Mouse (Mus musculus) hindbrain, embryonic 15.5 days (tissue): ENCODE data around the gene Apeh. TPM values are rescaled to one million over a fixed set of nuclear protein-coding genes. Genes with fewer than 3 reads are reported as not detected.

ENCODE experiments used
- ATAC-seq: fragments of 200-750 bp; cut with Nextera tagmentation; 2 replicates; pipeline ENCODE4 v1.8.0; 2017; ENCODE audit warnings: low read depth, moderate number of reproducible peaks, moderate TSS enrichment; ENCODE audit not compliant: low FRiP score
- H3K27ac ChIP-seq: fragments of 300-500 bp; sonication (generic); replicated peaks from 2 replicates; pipeline ENCODE4 v1.5.1; 2015; ENCODE audit warnings: mild to moderate bottlenecking, inconsistent platforms
- H3K27me3 ChIP-seq: fragments of 300-500 bp; sonication (generic); 2 replicates; pipeline ENCODE4 v1.6.1; 2015; ENCODE audit warnings: control low read depth, inconsistent platforms
- H3K36me3 ChIP-seq: fragments of 300-500 bp; sonication (generic); 2 replicates; pipeline ENCODE4 v1.6.1; 2015; ENCODE audit warnings: control low read depth, inconsistent platforms
- H3K4me1 ChIP-seq: fragments of 300-500 bp; sonication (generic); replicated peaks from 2 replicates; pipeline ENCODE4 v1.6.1; 2015; ENCODE audit warnings: control low read depth, inconsistent platforms
- H3K4me2 ChIP-seq: fragments of 300-500 bp; sonication (generic); 2 replicates; pipeline ENCODE4 v1.6.1; 2015; ENCODE audit warnings: moderate library complexity, mild to moderate bottlenecking, inconsistent platforms
- H3K4me3 ChIP-seq: fragments of 300-500 bp; sonication (generic); 2 replicates; pipeline ENCODE4 v1.5.1; 2015; ENCODE audit warnings: mild to moderate bottlenecking, inconsistent platforms
- H3K9ac ChIP-seq: fragments of 300-500 bp; sonication (generic); 2 replicates; pipeline ENCODE4 v1.6.1; 2015; ENCODE audit warnings: inconsistent platforms
- H3K9me3 ChIP-seq: fragments of 300-500 bp; sonication (generic); 2 replicates; pipeline ENCODE4 v1.6.1; 2016; ENCODE audit warnings: control low read depth, inconsistent platforms
- WGBS: fragments of 180-500 bp; shearing (Covaris S2); methylation state at CpG from one replicate; pipeline ENCODE4 v1.1.7; 2015; 5-methylcytosine and 5-hydroxymethylcytosine counted together
- microRNA-seq: library from miRNA; unstranded; fragments of <30 nt; microRNA quantifications from one replicate; pipeline ENCODE4, GENCODE M21; 2016
- polyA plus RNA-seq: library from polyadenylated mRNA; unstranded; fragments of >200 nt; fragmentation: Nextera tagmentation; extraction: Ambion mirVana; gene quantifications from 2 replicates; pipeline ENCODE4 v1.2.1, GENCODE M21; 2015

Apeh gene
- polyA plus RNA-seq, 1 experiment from 2014 or later, result 52.2 TPM

GRCm38 (mm10) chr9:108046582-108046981 is 47.8 kb downstream of the Apeh start:
- ATAC-seq, result no peak
- no peaks in the 10 kb centered on the region for H3K9me3 ChIP-seq
- H3K4me3 ChIP-seq, result no peak overlapping the region
- no peak overlapping the region for H3K9ac ChIP-seq
- H3K27me3 ChIP-seq, result no peaks in the 10 kb centered on the region
- H3K36me3 ChIP-seq, result peaks cover 51% of the 10 kb centered on the region
- no peak overlapping the region for H3K4me2 ChIP-seq
- H3K27ac ChIP-seq, result no peak overlapping the region
- peaks cover 27% of the 10 kb centered on the region for H3K4me1 ChIP-seq
- WGBS, result 94% methylated on average over 4 of the region's 4 CpGs

- Histone ChIP-seq H3K27me3 (no peaks in the 10 kb centered on the region), H3K4me1 (peaks cover 18% of the 10 kb centered on the region), H3K9ac (no peak overlapping the region), H3K9me3 (no peaks in the 10 kb centered on the region), H3K27ac (no peak overlapping the region), H3K4me2 (no peak overlapping the region), H3K4me3 (no peak overlapping the region), H3K36me3 (peaks cover 59% of the 10 kb centered on the region)
- over 99% methylated on average over 8 of the region's 8 CpGs for WGBS
- ATAC-seq, result no peak
These were observed 49.5 kb downstream of the Apeh start for GRCm38 (mm10) chr9:108044751-108045492.

Small RNAs within 50 kb of the gene (microRNA-seq; reads per million reads assigned to microRNA genes)
- gene Gm47303 (not detected), gene Mir7088 (not detected)

Other genes with a start within 250 kb of the Apeh start
- 94.5 and 97.0 TPM in 2 replicates for gene Rbm6, start 221.4 kb downstream of the Apeh start, polyA plus RNA-seq
- 22.9 and 24.3 TPM in 2 replicates for gene Mon1a, start 206.5 kb downstream of the Apeh start, polyA plus RNA-seq
- 1.4 and 1.9 TPM in 2 replicates for gene Mst1r, start 187.7 kb downstream of the Apeh start, polyA plus RNA-seq
- gene Actl11, start 166.1 kb downstream of the Apeh start, polyA plus RNA-seq, result not detected in 2 replicates
- gene Camkv, start 158.9 kb downstream of the Apeh start, polyA plus RNA-seq, result 38.9 and 47.2 TPM in 2 replicates
- gene Traip, start 144.5 kb downstream of the Apeh start, polyA plus RNA-seq, result 8.4 and 10.5 TPM in 2 replicates
- 6.4 and 8.2 TPM in 2 replicates for gene Uba7, start 119.1 kb downstream of the Apeh start, polyA plus RNA-seq
- 1.1 and 1.5 TPM in 2 replicates for gene Gm20661, start 111.5 kb downstream of the Apeh start, polyA plus RNA-seq
- gene Inka1, start 108.7 kb downstream of the Apeh start, polyA plus RNA-seq, result 17.9 and 20.2 TPM in 2 replicates
- gene Cdhr4, start 102.1 kb downstream of the Apeh start, polyA plus RNA-seq, result 2.5 and 3.8 TPM in 2 replicates
- gene Gm20662, start 98.3 kb downstream of the Apeh start, polyA plus RNA-seq, result 0.80 TPM in 1 of 2 replicates, not detected in the other
- 102 and 112 TPM in 2 replicates for gene Ip6k1, start 92.1 kb downstream of the Apeh start, polyA plus RNA-seq
- gene Gmppb, start 45.4 kb downstream of the Apeh start, polyA plus RNA-seq, result 21.2 and 23.9 TPM in 2 replicates
- 2.6 and 2.9 TPM in 2 replicates for gene Amigo3, start 41.4 kb downstream of the Apeh start, polyA plus RNA-seq
- 0.18 TPM in 1 of 2 replicates, not detected in the other for gene Mst1, start 14.2 kb downstream of the Apeh start, polyA plus RNA-seq
- 48.9 TPM in 2 replicates for gene Rnf123, start 11.3 kb downstream of the Apeh start, polyA plus RNA-seq
- 10.0 and 10.2 TPM in 2 replicates for gene Bsn, start 95.8 kb upstream of the Apeh start, polyA plus RNA-seq
- gene Dag1, start 169.4 kb upstream of the Apeh start, polyA plus RNA-seq, result 73.8 and 86.0 TPM in 2 replicates
- gene Nicn1, start 195.8 kb upstream of the Apeh start, polyA plus RNA-seq, result 130 and 134 TPM in 2 replicates
- gene Amt, start 202.2 kb upstream of the Apeh start, polyA plus RNA-seq, result 27.0 and 28.3 TPM in 2 replicates
- gene Rhoa, start 211.5 kb upstream of the Apeh start, polyA plus RNA-seq, result 275 and 287 TPM in 2 replicates
- gene Tcta, start 211.6 kb upstream of the Apeh start, polyA plus RNA-seq, result 52.7 and 53.0 TPM in 2 replicates
- gene Gpx1, start 244.3 kb upstream of the Apeh start, polyA plus RNA-seq, result 444 and 458 TPM in 2 replicates